Mouse (Mus musculus) MEL (cell line): ENCODE results near the gene Gm21962.

ENCODE experiments used
- CTCF ChIP-seq, 3 experiments: IDR thresholded peaks in 2 of 3; conservative IDR thresholded peaks in 1 of 3; 2 replicates each; pipeline ENCODE4 v1.5.1; 2011 to 2012; ENCODE audit warnings: low read length in 3 of 3, low read depth in 2 of 3, mild to moderate bottlenecking in 2 of 3, improper control_type of control experiment in 1 of 3, inconsistent platforms in 1 of 3, mixed read lengths in 1 of 3, moderate library complexity in 1 of 3; ENCODE audit not compliant: control insufficient read depth in 1 of 3, insufficient read depth in 1 of 3, poor library complexity in 1 of 3, severe bottlenecking in 1 of 3
- E2F4 ChIP-seq: IDR thresholded peaks from 2 replicates; pipeline ENCODE4 v1.6.1; 2011; ENCODE audit warnings: low read depth, low read length, improper control_type of control experiment, borderline replicate concordance
- EP300 ChIP-seq, 2 experiments: IDR thresholded peaks; 2 replicates each; pipeline ENCODE4 v1.6.1; 2011; ENCODE audit warnings: improper control_type of control experiment in 2 of 2, low read length in 2 of 2, low read depth in 1 of 2, mild to moderate bottlenecking in 1 of 2
- GATA1 ChIP-seq: IDR thresholded peaks from 2 replicates; pipeline ENCODE4 v1.6.1; 2011; ENCODE audit warnings: low read depth, low read length, improper control_type of control experiment
- HCFC1 ChIP-seq: IDR thresholded peaks from 2 replicates; pipeline ENCODE4 v1.6.1; 2012; ENCODE audit warnings: low read depth, mild to moderate bottlenecking, inconsistent platforms, low read length, improper control_type of control experiment, moderate library complexity
- KAT2A ChIP-seq: conservative IDR thresholded peaks from 2 replicates; pipeline ENCODE4 v1.6.1; 2012; ENCODE audit warnings: low read depth, low read length, improper control_type of control experiment, inconsistent platforms
- MAX ChIP-seq: IDR thresholded peaks from 2 replicates; pipeline ENCODE4 v1.6.1; 2011; ENCODE audit warnings: low read length, improper control_type of control experiment
- MEF2A ChIP-seq: IDR thresholded peaks from 2 replicates; pipeline ENCODE4 v1.6.1; 2014; ENCODE audit warnings: low read depth, mild to moderate bottlenecking, inconsistent platforms, low read length, improper control_type of control experiment; ENCODE audit not compliant: poor library complexity, insufficient replicate concordance, severe bottlenecking; ENCODE audit errors: extremely low read depth
- NELFE ChIP-seq: IDR thresholded peaks from 2 replicates; pipeline ENCODE4 v1.6.1; 2011; ENCODE audit warnings: low read depth, low read length, improper control_type of control experiment
- POLR2A ChIP-seq, 2 experiments: IDR thresholded peaks; 2 replicates each; pipeline ENCODE4 v1.6.1; 2011 to 2012; ENCODE audit warnings: low read length in 2 of 2, mild to moderate bottlenecking in 2 of 2, control low read depth in 1 of 2, improper control_type of control experiment in 1 of 2, low read depth in 1 of 2, moderate library complexity in 1 of 2; ENCODE audit not compliant: control insufficient read depth in 1 of 2, insufficient read depth in 1 of 2, poor library complexity in 1 of 2
- TAL1 ChIP-seq: IDR thresholded peaks from 2 replicates; pipeline ENCODE4 v1.6.1; 2012; ENCODE audit warnings: mild to moderate bottlenecking, inconsistent platforms, low read length, moderate library complexity, mixed read lengths
- ZMIZ1 ChIP-seq: IDR thresholded peaks from 2 replicates; pipeline ENCODE4 v1.6.1; 2012; ENCODE audit warnings: low read depth, mild to moderate bottlenecking, inconsistent platforms, low read length, improper control_type of control experiment, moderate library complexity

- TF ChIP-seq CTCF (IDR thresholded peaks at IDR 0.05 in 2 of 3, conservative IDR thresholded peaks at IDR 0.05 in 1 of 3; ENCODE audit: control insufficient read depth in 1 of 3, insufficient read depth in 1 of 3, low read depth in 2 of 3, low read length in 3 of 3, poor library complexity in 1 of 3, severe bottlenecking in 1 of 3): no peak
- no peak for TF ChIP-seq NELFE
- no peak for TF ChIP-seq POLR2A (IDR thresholded peaks at IDR 0.05; ENCODE audit: control insufficient read depth in 1 of 2, insufficient read depth in 1 of 2, low read depth in 1 of 2, low read length in 2 of 2, poor library complexity in 1 of 2)
- no peak for TF ChIP-seq HCFC1
- TF ChIP-seq ZMIZ1: no peak
- no peak for TF ChIP-seq TAL1
- no peak for TF ChIP-seq GATA1
- TF ChIP-seq MAX: no peak
- TF ChIP-seq EP300 (IDR thresholded peaks at IDR 0.05; ENCODE audit: low read depth in 1 of 2, low read length in 2 of 2): no peak
- no peak for TF ChIP-seq MEF2A
- no peak for TF ChIP-seq E2F4
- no peak for TF ChIP-seq KAT2A
Measured at GRCm38 (mm10) chr3:137641238-137641637, 30.1 kb upstream of the Gm21962 start.
